Mouse (Mus musculus) kidney, embryonic 16.5 days (tissue): ENCODE results near the gene Tomm70a. TPM values are rescaled to one million over a fixed set of nuclear protein-coding genes. Genes with fewer than 3 reads are reported as not detected.

Experiments used
- ATAC-seq: fragments of 200-750 bp; cut with Nextera tagmentation; 2 replicates; pipeline ENCODE4 v1.8.0; 2017; ENCODE audit warnings: moderate TSS enrichment; ENCODE audit not compliant: low FRiP score, low TSS enrichment
- H3K27ac ChIP-seq: fragments of 300-500 bp; sonication (generic); 2 replicates; pipeline ENCODE4 v1.5.1; 2014; ENCODE audit warnings: low read length
- H3K27me3 ChIP-seq: fragments of 300-500 bp; sonication (generic); 2 replicates; pipeline ENCODE4 v1.6.1; 2014; ENCODE audit warnings: low read length, control low read depth, mixed read lengths; ENCODE audit not compliant: insufficient read depth
- H3K36me3 ChIP-seq: fragments of 300-500 bp; sonication (generic); 2 replicates; pipeline ENCODE4 v1.6.1; 2014; ENCODE audit warnings: low read length, control low read depth, mixed read lengths; ENCODE audit not compliant: insufficient read depth
- H3K4me1 ChIP-seq: fragments of 300-500 bp; sonication (generic); 2 replicates; pipeline ENCODE4 v1.6.1; 2014; ENCODE audit warnings: low read length, control low read depth, mixed read lengths; ENCODE audit not compliant: insufficient read depth
- H3K4me2 ChIP-seq: fragments of 300-500 bp; sonication (generic); replicated peaks from 2 replicates; pipeline ENCODE4 v1.6.1; 2014; ENCODE audit warnings: low read depth, low read length
- H3K4me3 ChIP-seq: fragments of 300-500 bp; sonication (generic); 2 replicates; pipeline ENCODE4 v1.5.1; 2014; ENCODE audit warnings: mild to moderate bottlenecking, low read length
- H3K9ac ChIP-seq: fragments of 300-500 bp; sonication (generic); replicated peaks from 2 replicates; pipeline ENCODE4 v1.6.1; 2014; ENCODE audit warnings: low read length
- H3K9me3 ChIP-seq: fragments of 300-500 bp; sonication (generic); 2 replicates; pipeline ENCODE4 v1.6.1; 2016; ENCODE audit warnings: low read length, control low read depth
- WGBS: fragments of 180-500 bp; shearing (Covaris S2); extraction: QIAGEN DNeasy Blood & Tissue Kit; methylation state at CpG from one replicate; pipeline ENCODE4 v1.1.7; 2014; 5-methylcytosine and 5-hydroxymethylcytosine counted together
- polyA plus RNA-seq: library from polyadenylated mRNA; unstranded; fragments of >200 nt; fragmentation: Nextera tagmentation; extraction: Ambion mirVana; gene quantifications from 2 replicates; pipeline ENCODE4 v1.2.1, GENCODE M21; 2015

Tomm70a gene
- polyA plus RNA-seq = 39.2 and 44.4 TPM in 2 replicates

DNA sequence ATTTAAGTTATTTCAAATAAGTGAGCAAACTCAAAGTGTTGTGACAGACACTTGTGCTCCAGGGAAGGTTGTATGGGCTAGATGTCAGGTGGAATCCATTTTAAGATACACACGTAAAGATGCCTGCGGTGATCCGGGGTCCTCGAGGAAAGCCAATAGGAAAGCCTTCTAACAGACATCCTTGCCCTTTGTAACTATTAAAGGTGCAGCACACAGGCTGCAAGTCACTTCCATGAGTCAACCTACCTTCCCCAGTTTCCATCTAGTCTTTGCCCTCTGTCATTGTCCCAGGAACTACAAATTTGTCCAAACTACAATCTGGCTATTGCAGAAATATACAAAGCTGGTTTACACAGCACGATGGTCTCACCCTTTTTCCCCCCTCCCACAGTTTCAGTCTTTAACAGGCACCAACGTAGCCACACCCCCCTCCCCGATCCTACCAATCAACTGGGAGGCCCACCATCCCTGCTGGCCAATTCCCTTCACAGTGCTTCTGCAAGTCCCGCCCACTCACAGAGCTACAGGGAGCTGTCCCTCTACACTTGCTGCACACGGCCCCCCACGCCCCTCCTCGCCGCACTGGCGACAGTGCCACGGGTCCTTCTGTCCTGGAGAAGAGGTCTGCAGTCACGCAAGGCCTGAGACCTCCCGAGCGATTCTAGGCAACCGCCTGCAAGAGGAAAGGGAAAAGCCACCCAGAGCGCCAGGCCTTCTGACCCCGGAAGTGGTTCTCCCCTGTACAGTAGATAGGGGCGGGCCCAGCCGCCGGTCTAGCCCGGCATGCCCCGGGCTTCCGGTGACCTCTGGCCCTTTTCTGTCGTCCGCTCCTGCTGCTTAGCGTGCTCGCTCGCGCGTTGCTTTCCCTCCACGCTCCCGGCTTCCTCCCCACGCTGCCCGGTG lies at the start of gene Tomm70a:
Tomm70a (plus strand) TSS at position 791 of the 903 bp plus-strand sequence.
- no peaks in the 10 kb centered on the region for H3K36me3 ChIP-seq
- peak within 1 kb of the TSS; percentile 89 for H3K4me3 ChIP-seq
- ATAC-seq = peak; percentile 99
- under 1% methylated on average over 37 of the region's 37 CpGs for WGBS
- H3K9me3 ChIP-seq = no peaks in the 10 kb centered on the region
- peak within 1 kb of the TSS; percentile 92 for H3K9ac ChIP-seq
- peak within 1 kb of the TSS; percentile 76 for H3K4me2 ChIP-seq
- H3K27me3 ChIP-seq = peaks cover 6% of the 10 kb centered on the region; the same call in 1 of the 2 replicates
- peak within 1 kb of the TSS; percentile 97 for H3K27ac ChIP-seq
- peaks cover 18% of the 10 kb centered on the region for H3K4me1 ChIP-seq

DNA sequence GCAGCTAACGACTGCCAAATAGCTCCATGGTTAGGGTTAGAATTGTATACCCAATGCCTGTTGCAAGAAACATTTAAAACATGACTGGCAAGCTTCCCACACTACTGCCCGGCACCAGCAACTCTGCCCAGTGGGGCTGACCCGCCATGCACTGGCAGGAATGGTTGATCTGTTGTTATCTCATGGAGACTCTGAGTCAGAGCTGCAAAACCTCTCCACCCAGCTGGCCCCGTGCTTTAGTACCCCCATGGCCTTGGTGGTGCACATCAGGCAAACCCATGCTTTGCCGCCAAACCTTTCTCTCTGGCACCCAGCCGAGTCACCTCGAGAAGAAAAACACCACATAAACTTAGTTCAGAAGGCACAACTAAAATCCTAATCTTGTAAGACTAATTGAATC lies 45.5 kb upstream of the Tomm70a start:
- no peak for ATAC-seq
- Histone ChIP-seq H3K9ac (no peak overlapping the region), H3K36me3 (no peaks in the 10 kb centered on the region), H3K4me2 (no peak overlapping the region), H3K27me3 (no peaks in the 10 kb centered on the region), H3K9me3 (no peaks in the 10 kb centered on the region), H3K4me1 (no peaks in the 10 kb centered on the region), H3K4me3 (no peak overlapping the region), H3K27ac (no peak overlapping the region)
- 79% methylated on average over 7 of the region's 7 CpGs for WGBS

GRCm38 (mm10) chr16:57079577-57079976 lies 41.9 kb upstream of the Tomm70a start:
- H3K36me3 ChIP-seq = no peaks in the 10 kb centered on the region
- WGBS = 83% methylated on average over 4 of the region's 4 CpGs
- H3K4me1 ChIP-seq = no peaks in the 10 kb centered on the region
- ATAC-seq = no peak
- no peak overlapping the region for H3K27ac ChIP-seq
- H3K9ac ChIP-seq = no peak overlapping the region
- H3K4me3 ChIP-seq = no peak overlapping the region
- no peaks in the 10 kb centered on the region for H3K27me3 ChIP-seq
- H3K9me3 ChIP-seq = no peaks in the 10 kb centered on the region
- H3K4me2 ChIP-seq = no peak overlapping the region

DNA sequence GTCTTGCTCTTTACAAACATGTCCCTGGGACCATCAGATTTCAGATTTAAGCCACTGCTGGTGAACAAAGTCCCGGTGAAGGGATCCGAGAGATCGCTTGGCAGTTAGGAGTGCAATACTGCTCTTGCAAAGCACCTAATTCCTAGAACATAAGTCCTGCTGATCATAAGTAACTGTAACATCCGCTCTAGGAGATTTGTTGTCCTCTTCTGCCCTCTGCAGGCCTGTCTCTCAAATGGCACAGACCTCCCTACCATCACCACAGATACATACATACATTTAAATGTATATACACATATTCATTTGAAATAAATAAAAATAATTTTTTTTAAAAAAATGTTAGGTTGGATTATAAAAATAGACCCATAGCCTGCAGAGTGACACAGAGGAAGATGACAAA lies 29.0 kb upstream of the Tomm70a start:
- H3K4me1 ChIP-seq = no peaks in the 10 kb centered on the region
- no peaks in the 10 kb centered on the region for H3K36me3 ChIP-seq
- H3K4me2 ChIP-seq = no peak overlapping the region
- H3K4me3 ChIP-seq = no peak overlapping the region
- H3K27me3 ChIP-seq = no peaks in the 10 kb centered on the region
- H3K27ac ChIP-seq = no peak overlapping the region
- H3K9me3 ChIP-seq = no peaks in the 10 kb centered on the region
- H3K9ac ChIP-seq = no peak overlapping the region
- WGBS = 45% methylated on average over 4 of the region's 4 CpGs
- ATAC-seq = peak; percentile 82; the same call in 1 of the 2 replicates

DNA sequence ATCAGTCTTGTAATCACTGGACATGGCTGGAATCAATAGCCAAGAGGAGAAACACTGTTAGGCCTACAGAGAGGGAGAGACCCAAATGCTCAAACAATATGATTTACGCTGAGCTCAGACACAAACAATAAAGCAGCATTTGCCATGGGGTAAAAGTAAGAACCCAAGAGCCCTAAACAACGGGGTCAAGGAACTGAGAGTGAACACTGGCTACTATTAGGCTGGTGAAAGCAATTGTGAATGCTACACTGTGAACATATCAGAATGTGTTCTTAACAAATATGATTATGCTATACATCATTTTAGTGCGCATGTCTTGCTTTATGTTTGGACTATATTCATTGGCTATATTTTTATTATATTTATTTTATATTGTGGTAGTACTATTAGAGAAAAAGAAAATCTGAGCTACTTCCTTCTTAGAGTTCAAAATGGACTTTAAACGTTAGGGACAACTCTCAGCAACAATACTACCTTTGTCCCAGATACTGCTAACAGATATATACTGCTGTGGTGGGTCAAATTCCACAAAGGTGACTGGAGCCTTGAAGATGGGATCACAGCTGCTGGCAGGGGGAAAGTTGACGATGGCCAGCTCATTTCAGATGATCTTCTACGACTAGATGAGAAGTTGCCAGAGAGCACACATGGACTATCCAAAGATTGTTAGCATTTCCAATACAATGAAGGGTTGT lies 28.4 kb upstream of the Tomm70a start:
- 61% methylated on average over 6 of the region's 6 CpGs for WGBS
- Histone ChIP-seq H3K4me1 (no peaks in the 10 kb centered on the region), H3K27me3 (no peaks in the 10 kb centered on the region), H3K4me3 (no peak overlapping the region), H3K4me2 (no peak overlapping the region), H3K36me3 (no peaks in the 10 kb centered on the region), H3K9me3 (no peaks in the 10 kb centered on the region), H3K27ac (no peak overlapping the region), H3K9ac (no peak overlapping the region)
- ATAC-seq = no peak

GRCm38 (mm10) chr16:57098468-57099144 lies 22.9 kb upstream of the Tomm70a start:
- H3K4me1 ChIP-seq = no peaks in the 10 kb centered on the region
- WGBS = 42% methylated on average over 7 of the region's 7 CpGs
- no peak overlapping the region for H3K9ac ChIP-seq
- H3K27ac ChIP-seq = no peak overlapping the region
- H3K27me3 ChIP-seq = no peaks in the 10 kb centered on the region
- H3K9me3 ChIP-seq = no peaks in the 10 kb centered on the region
- H3K4me2 ChIP-seq = no peak overlapping the region
- H3K36me3 ChIP-seq = no peaks in the 10 kb centered on the region
- peak; percentile 87 for ATAC-seq
- no peak overlapping the region for H3K4me3 ChIP-seq

DNA sequence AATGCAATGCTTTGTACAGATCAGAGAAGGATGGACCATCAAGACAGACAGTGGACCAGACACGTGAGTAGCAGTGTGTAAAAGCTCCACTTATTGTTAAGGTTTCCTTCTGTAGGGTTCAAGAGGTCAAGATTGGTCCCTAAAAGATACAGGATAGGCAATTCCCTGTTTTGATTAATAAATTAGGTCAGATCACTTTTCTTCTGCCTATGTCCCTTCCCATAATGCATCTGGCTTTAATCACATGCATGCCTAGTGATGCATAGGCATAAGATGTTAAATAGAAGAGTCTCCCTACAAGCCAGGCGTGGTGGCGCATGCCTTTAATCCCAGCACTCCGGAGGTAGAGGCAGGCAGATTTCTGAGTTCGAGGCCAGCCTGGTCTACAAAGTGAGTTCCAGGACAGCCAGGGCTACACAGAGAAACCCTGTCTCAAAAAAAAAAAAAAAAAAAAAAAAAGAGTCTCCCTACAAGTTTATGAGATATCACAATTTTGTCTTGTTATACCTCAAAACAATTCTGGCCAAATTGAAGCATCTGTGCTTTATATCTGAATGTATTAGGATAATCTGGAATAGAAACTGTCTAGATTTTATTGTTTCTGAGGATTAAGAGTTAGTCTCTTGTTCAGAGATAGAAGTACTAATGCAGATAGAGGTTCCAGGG lies 21.8 kb upstream of the Tomm70a start:
- H3K36me3 ChIP-seq = no peaks in the 10 kb centered on the region
- no peak overlapping the region for H3K27ac ChIP-seq
- no peaks in the 10 kb centered on the region for H3K27me3 ChIP-seq
- H3K4me1 ChIP-seq = no peaks in the 10 kb centered on the region
- H3K4me3 ChIP-seq = no peak overlapping the region
- no peaks in the 10 kb centered on the region for H3K9me3 ChIP-seq
- H3K9ac ChIP-seq = no peak overlapping the region
- ATAC-seq = no peak
- WGBS = 84% methylated on average over 5 of the region's 5 CpGs
- H3K4me2 ChIP-seq = no peak overlapping the region

- Histone ChIP-seq H3K36me3 (no peaks in the 10 kb centered on the region), H3K27ac (no peak overlapping the region), H3K27me3 (no peaks in the 10 kb centered on the region), H3K4me1 (no peaks in the 10 kb centered on the region), H3K4me3 (no peak overlapping the region), H3K9ac (no peak overlapping the region), H3K4me2 (no peak overlapping the region), H3K9me3 (no peaks in the 10 kb centered on the region)
- WGBS = 93% methylated on average over 1 of the region's 1 CpGs
- ATAC-seq = no peak
Measured at GRCm38 (mm10) chr16:57101174-57101573, 20.3 kb upstream of the Tomm70a start.

DNA sequence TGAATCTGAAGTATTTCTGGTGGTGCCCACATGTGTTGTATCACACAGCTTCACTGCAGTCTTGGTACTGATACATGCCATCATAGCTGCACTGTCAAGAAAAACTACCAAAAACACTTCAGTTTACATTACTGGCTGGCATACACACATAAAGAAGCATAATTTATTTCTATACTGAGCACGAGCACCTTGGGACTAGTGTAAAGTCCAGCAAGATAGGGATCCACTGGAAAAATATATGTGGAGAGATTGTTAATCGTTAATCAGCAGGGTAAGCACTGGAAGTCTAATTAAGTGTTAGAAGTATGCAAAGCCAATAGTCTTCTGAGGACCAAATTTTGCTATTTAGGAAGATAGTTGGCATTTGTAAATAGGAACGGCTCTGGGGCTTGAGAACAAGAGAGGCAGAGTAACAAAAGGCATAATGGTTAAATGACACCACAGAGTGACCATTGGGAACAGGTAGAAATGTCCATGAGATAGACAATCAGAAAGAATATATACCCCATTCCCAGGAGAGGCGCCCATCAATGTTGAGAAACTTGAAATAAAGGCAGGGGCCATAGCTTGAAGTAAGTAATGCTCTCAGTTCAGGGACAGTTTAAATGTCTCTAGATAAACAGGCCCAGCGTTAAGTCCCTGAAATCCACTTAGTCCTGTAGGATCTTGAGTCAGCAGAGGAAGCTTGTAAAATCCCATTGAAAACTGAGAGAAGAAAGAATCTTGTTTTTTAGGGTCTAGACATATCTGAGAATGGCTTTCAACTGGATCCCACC lies 15.1 kb upstream of the Tomm70a start:
- ATAC-seq = no peak
- Histone ChIP-seq H3K36me3 (no peaks in the 10 kb centered on the region), H3K4me1 (no peaks in the 10 kb centered on the region), H3K27ac (no peak overlapping the region), H3K4me2 (no peak overlapping the region), H3K27me3 (no peaks in the 10 kb centered on the region), H3K9ac (no peak overlapping the region), H3K9me3 (no peaks in the 10 kb centered on the region), H3K4me3 (no peak overlapping the region)
- 74% methylated on average over 5 of the region's 5 CpGs for WGBS
